Mouse (Mus musculus) cerebellum, adult 11 months (tissue): Measurements from ENCODE around the gene Il23a.
"Not testable (repeated sequence)": the region's sequence is repeated elsewhere in the genome, so short reads cannot be mapped to it uniquely, and the experiment has no call there.

Experiments
- DNase-seq: peaks from one replicate; pipeline ENCODE4 v3.0.0; 2022

Il23a gene

DNA sequence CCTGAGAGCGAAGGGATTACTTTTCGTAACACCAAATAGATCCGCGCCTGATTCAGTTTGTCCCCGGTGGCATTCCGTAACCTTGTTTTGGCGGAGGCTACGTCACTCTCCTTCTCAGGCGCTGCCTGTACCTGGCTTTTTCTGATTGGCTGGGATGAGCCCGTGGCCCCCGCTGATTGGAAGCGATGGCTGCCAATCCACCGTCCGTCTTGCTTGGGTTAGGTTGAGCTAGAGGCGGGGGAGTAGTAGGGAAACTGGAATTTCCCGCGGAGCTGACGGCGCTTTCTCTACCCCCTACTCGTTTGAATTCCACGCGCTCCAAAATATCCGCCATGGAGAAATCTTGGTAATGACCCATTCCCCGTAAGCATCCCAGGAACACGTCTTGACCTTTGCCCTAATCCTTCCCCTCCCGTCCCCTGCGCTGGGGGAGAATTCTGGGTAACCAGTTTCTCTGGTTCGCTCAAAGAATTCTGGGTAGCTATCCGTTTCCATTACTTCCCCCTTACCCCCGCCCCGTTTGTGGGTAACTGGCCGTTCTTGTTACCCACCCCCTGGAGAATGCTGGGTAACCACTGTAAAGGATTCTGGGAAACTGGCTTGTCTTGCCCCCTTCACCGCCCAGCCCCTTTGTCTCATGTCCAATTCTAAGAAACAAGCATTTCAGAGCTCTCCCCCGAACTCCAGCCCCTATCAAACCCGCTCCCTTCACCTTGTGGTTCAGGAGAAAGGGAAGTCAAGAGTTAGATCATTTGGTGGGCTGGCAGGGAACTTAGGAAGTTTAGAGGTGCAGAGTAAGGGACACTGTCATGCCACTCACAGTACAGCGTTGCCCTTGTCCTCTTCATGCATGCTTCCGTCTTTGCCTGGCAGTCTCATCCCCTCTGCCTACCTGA is 4.8 kb upstream of the Il23a start, which contains the start of gene Pan2:
Gene Pan2 (plus strand): TSS at position 210 of the 896 bp plus-strand sequence.
- DNase-seq = peak; percentile 100

DNA sequence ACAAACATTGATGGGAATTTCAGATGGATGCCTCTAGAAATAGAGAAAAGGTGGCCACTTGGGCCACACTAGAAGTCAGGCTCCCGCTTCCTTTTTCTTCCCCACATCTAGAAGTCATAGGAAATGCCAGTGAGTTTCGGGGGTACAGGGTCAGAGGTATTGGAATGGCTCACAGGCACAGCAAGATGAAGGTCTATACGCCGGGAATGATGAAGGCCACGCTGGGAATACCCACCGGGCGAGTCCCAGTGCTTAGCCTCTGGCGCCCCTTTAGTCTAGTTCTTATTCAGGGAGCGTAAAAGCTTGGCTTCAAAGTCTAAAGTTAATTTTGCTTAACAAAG is 4.2 kb upstream of the Il23a start:
- no peak for DNase-seq

- DNase-seq = no peak
Observed at GRCm38 (mm10) chr10:128302357-128302756, 3.8 kb upstream of the Il23a start.

- DNase-seq = no peak
Observed at GRCm38 (mm10) chr10:128298243-128298642, 309 bp downstream of the Il23a start.

DNA sequence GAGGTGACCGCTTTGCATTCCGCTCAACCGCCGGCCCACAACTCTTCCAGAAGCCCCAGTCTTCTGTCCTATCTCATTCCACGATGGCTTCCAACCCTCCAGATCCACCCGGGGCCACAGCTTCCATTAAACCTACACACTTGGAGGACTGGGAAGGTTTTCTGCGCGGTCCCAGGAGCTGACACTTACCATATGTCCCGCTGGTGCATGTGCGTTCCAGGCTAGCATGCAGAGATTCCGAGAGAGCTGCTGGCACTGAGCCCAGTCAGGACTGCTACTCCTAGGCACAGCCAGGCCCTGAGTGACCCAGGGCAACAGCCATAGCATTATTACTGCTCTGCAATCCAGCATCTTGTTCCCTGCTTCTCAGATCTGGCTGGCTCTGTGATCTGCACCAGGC is 930 bp downstream of the Il23a start:
- DNase-seq = peak; percentile 63

- peak; percentile 54 for DNase-seq
Observed at GRCm38 (mm10) chr10:128297221-128297620, 1.3 kb downstream of the Il23a start.

DNA sequence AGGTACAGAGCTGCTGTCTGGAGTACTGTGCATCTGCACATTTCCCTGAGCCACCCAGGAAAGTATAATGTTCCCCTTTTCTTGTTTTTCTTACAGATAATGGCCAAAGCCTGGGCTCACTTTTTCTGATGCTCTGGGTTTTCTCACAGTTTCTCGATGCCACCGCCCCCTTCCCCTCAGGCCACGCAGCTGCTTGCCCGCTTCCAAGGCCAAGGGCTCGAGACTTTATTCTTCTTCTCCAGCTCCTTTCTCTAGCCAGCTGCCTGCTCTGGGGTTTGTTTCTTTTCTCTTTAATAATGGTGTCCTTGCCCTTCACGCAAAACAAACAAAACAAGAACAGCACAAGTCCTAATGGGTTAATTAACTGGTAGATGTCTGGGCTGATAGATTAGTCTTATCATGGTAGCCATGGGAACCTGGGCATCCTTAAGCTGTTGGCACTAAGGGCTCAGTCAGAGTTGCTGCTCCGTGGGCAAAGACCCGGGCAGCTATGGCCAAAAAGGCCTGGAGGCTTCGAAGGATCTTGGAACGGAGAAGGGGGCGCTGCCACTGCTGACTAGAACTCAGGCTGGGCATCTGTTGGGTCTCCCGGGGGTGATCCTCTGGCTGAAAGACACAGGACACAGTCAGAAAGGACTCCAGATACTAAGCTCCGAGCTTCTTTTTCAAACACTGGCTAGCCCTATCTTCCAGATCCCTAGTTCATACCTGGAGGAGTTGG is 2.0 kb downstream of the Il23a start:
- DNase-seq = no peak

DNA sequence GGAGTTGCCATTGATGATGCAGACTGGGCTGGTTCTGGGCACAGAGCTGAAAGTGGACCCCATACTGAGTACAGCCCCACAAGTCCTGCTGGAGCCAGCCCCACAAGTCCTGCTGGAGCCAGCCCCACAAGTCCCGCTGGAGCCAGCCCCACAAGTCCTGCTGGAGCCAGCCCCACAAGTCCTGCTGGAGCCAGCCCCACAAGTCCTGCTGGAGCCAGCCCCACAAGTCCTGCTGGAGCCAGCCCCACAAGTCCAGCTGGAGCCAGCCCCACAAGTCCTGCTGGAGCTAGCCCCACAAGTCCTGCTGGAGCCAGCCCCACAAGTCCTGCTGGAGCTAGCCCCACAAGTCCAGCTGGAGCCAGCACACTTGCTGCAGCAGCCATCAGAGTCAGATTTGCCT is 8.0 kb downstream of the Il23a start:
- not testable (repeated sequence) for DNase-seq

DNA sequence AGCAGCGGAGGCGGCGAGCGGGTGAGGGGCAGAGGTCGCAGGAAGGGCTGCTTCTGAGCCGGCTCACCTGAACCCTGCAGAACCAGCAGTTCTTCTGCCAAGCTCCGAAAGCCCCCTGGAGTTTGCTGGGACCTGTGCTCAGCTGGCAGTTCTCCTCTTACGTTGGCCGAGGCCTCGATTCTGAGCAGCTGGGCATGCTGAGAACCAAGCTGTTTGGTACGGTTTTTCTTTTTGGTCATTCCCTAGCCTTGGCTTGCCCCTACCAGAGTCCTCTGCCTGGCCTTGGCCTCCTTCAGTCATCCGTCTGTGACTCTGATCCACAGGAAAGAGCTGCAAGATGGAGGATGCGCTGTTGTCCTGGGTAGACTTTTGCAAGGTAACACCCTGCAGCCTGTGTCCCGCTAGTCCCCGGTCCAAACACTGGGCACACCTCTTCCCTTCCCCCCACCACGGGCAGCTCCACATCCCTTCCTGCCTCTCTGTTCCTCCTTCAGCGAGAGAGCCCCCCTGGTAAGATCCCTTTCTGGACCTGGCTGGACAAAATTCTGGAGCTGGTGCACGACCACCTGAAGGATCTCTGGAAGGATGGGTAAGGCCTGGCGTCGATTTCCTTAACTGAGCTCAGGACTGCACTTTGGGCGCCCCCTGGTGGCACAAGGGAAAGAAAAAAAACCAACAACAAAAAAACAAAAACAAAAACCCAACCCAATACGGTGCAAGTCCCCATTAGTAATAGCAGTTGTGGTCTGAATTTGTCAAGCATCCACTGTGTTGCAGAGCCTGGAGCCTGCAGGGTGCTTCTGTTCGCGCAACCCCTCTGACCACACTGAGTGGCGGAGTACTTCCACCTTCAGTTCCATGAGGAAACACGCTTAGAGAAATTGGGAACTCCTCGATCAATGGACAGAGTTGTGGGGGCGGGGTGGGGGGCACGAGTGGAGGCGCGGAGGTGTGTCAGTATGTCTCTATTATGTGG is 14.7 kb downstream of the Il23a start:
- peak; percentile 97 for DNase-seq

DNA sequence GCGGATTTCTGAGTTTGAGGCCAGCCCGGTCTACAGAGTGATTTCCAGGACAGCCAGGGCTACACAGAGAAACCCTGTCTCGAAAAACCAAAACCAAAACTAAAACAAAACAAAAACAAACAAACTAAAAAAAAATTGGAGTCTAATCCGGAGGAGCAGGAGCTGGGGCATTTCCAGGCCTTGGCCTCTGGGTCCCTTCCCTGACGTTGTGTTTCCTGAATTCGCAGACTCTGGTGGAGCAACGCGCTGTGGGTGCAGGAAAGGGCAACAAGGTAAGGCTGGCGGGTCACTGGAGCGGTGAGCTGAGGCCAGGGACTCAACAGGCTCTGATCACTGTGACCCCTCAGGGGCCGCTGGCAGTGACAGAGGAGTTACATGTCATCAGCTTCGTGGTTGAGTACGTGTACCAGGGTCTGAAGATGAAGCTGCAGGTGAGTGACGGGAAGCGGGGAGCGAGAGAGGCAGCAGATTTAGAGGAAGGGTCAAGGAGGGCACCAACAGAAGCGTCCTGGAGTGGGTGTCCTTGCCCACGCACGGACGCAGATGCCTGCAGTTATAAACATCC is 15.6 kb downstream of the Il23a start:
- DNase-seq = no peak

GRCm38 (mm10) chr10:128281682-128282081 is 16.9 kb downstream of the Il23a start:
- DNase-seq = no peak

- DNase-seq = no peak
Observed at GRCm38 (mm10) chr10:128280943-128281342, 17.6 kb downstream of the Il23a start.

DNA sequence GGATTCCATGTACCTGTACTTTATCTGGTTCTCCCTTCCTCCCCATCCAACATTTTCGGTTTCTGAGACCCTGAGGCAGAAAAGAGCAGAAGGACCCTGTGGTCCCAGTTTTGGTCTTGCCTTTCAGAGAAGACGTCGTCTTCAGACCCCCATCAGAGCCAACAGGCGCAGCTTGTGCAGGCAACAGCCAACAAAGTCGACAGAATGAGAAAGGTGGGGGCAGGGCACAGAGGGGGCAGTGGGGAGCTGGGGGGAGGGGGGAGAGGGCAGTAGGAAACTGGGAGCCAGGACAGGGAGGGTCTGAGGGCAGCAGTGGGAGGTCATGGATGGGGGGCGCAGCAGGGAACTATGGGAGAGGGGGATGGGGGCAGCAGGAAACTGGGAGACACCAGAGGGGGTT is 20.4 kb downstream of the Il23a start:
- no peak for DNase-seq

- DNase-seq = not testable (repeated sequence)
Observed at GRCm38 (mm10) chr10:128275374-128275773, 23.2 kb downstream of the Il23a start.

GRCm38 (mm10) chr10:128272819-128273439 is 25.6 kb downstream of the Il23a start:
- not testable (repeated sequence) for DNase-seq

- no peak for DNase-seq
Observed at GRCm38 (mm10) chr10:128271883-128272282, 26.7 kb downstream of the Il23a start.

DNA sequence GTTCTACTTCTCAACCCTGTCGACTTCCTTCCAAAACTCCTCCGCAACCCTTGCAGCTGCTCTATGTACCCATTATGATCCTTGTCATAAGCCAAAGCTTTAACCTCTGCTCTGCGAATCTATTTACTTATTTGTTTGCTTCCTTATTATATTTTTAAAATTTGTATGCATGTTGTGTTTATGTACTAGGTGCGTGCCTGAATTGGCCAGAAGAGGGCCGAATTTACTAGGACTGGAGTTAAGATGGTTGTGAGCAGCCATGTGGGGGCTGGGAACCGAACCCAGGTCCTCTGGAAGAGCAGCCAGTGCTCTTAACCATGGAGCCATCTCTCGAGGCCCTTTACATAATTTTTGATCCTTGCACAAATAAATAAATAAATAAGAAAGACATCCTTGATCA is 27.7 kb downstream of the Il23a start:
- DNase-seq = no peak

- peak; percentile 96 for DNase-seq
Observed at GRCm38 (mm10) chr10:128270287-128270841, 28.2 kb downstream of the Il23a start, which contains the start of gene Stat2. Gene Stat2 (plus strand): TSS chr10:128270559.

DNA sequence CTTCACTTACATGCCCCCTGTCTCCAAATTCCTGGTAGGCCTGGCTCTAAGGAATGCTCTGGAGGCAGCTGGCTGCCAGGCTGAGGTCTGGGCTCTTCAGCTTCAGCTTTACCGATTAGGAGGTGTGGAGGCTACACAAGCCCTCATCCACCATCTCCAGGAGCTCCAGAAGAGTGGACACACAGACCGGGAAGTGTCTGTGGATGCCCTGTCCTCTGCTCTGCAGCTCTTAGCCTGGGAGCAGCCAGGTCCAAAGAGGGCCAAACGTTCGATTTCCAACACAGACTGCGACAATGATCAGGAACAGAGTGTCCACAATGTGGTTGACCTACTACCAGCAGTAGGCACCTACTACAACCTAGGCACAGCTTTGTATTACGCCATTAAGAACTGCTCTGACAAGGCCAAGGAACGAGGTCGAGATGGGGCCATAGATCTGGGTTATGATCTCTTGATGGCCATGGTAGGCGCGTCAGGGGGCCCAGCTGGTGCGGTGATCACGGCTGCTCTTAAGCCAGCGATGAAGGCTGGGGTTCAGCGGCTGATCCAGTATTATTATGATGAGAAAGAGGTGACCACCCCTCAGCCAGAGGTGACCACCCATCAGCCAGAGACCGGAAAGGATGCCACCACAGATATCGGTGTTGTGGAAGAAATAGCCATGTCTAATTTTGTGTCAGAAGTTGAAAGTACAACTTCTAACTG is 29.2 kb downstream of the Il23a start:
- DNase-seq = no peak

- DNase-seq = no peak
Observed at GRCm38 (mm10) chr10:128268371-128268770, 30.2 kb downstream of the Il23a start, which contains the start of gene Apof. Gene Apof (plus strand): TSS chr10:128268671.
